Mouse (Mus musculus) CH12.LX (cell line): ENCODE measurements around the gene Myt1l. TPM values are rescaled to one million over a fixed set of nuclear protein-coding genes. Genes with fewer than 3 reads are reported as not detected.

Experiments used
- DNase-seq: peaks from one replicate; pipeline ENCODE4 v3.0.0-alpha.2; 2013; ENCODE audit errors: extremely low read depth
- H3K27ac ChIP-seq: 2 replicates; pipeline ENCODE4 v1.5.1; 2012; ENCODE audit warnings: low read depth, mild to moderate bottlenecking, control low read depth, moderate library complexity; ENCODE audit not compliant: insufficient read depth
- H3K27me3 ChIP-seq: replicated peaks from 2 replicates; pipeline ENCODE3; 2012; ENCODE audit warnings: inconsistent platforms
- H3K36me3 ChIP-seq, 2 experiments: replicated peaks in 1 of 2; 2 replicates each; pipeline versions ENCODE3 to v1.6.1; 2012; ENCODE audit warnings: inconsistent platforms in 1 of 2, low read length in 1 of 2, mild to moderate bottlenecking in 1 of 2, mixed read lengths in 1 of 2, moderate library complexity in 1 of 2; ENCODE audit not compliant: control insufficient read depth in 1 of 2, insufficient read depth in 1 of 2
- H3K4me1 ChIP-seq, 2 experiments: 2 replicates each; pipeline ENCODE4 v1.6.1; 2012; ENCODE audit warnings: inconsistent platforms in 1 of 2, moderate library complexity in 1 of 2; ENCODE audit not compliant: insufficient read depth in 2 of 2, control insufficient read depth in 1 of 2
- H3K4me2 ChIP-seq: 2 replicates; pipeline ENCODE4 v1.6.1; 2012; ENCODE audit warnings: low read depth, mild to moderate bottlenecking, control low read depth; ENCODE audit not compliant: poor library complexity, insufficient read depth, severe bottlenecking
- H3K4me3 ChIP-seq, 3 experiments: fragments of 150-350 bp in 1 of 3; sonication (generic) in 1 of 3; replicated peaks in 1 of 3; 2 replicates each; pipeline versions ENCODE3 to v1.5.1; 2011 to 2012; ENCODE audit warnings: low read depth in 2 of 3, low read length in 2 of 3, mild to moderate bottlenecking in 2 of 3, moderate library complexity in 2 of 3, control low read depth in 1 of 3, improper control_type of control experiment in 1 of 3, inconsistent platforms in 1 of 3, mixed read lengths in 1 of 3; ENCODE audit not compliant: poor library complexity in 1 of 3
- H3K79me2 ChIP-seq: replicated peaks from 2 replicates; pipeline ENCODE4 v1.6.1; 2012; ENCODE audit warnings: mild to moderate bottlenecking, moderate library complexity; ENCODE audit not compliant: control insufficient read depth, poor library complexity, insufficient read depth, severe bottlenecking; ENCODE audit errors: extremely low read depth
- H3K9ac ChIP-seq: 2 replicates; pipeline ENCODE4 v1.6.1; 2012; ENCODE audit warnings: low read depth, mild to moderate bottlenecking, control low read depth, moderate library complexity; ENCODE audit not compliant: insufficient read depth
- H3K9me3 ChIP-seq: replicated peaks from 2 replicates; pipeline ENCODE3; 2012; ENCODE audit warnings: low read length, inconsistent platforms, mixed read lengths
- CHD1 ChIP-seq: IDR thresholded peaks from 2 replicates; pipeline ENCODE4 v1.6.1; 2012; ENCODE audit warnings: low read depth, low read length, improper control_type of control experiment, inconsistent platforms
- CHD2 ChIP-seq: IDR thresholded peaks from 2 replicates; pipeline ENCODE4 v1.6.1; 2011; ENCODE audit warnings: low read length, improper control_type of control experiment
- ELF1 ChIP-seq: IDR thresholded peaks from 2 replicates; pipeline ENCODE4 v1.6.1; 2014; ENCODE audit warnings: low read depth, mild to moderate bottlenecking, inconsistent platforms, low read length, improper control_type of control experiment
- EP300 ChIP-seq: IDR thresholded peaks from 2 replicates; pipeline ENCODE4 v1.6.1; 2011; ENCODE audit warnings: low read length, improper control_type of control experiment
- ETS1 ChIP-seq: conservative IDR thresholded peaks from 2 replicates; pipeline ENCODE4 v1.6.1; 2012; ENCODE audit warnings: low read depth, mild to moderate bottlenecking, inconsistent platforms, low read length, improper control_type of control experiment, moderate library complexity
- GABPA ChIP-seq: IDR thresholded peaks from 2 replicates; pipeline ENCODE4 v1.6.1; 2012; ENCODE audit warnings: low read depth, low read length, improper control_type of control experiment, inconsistent platforms; ENCODE audit not compliant: insufficient replicate concordance
- JUN ChIP-seq: IDR thresholded peaks from 2 replicates; pipeline ENCODE4 v1.6.1; 2011; ENCODE audit warnings: low read depth, mild to moderate bottlenecking, low read length, improper control_type of control experiment, moderate library complexity; ENCODE audit not compliant: insufficient read depth
- JUND ChIP-seq: conservative IDR thresholded peaks from 2 replicates; pipeline ENCODE4 v1.6.1; 2011; ENCODE audit warnings: low read depth, low read length, improper control_type of control experiment
- MAFK ChIP-seq: IDR thresholded peaks from 2 replicates; pipeline ENCODE4 v1.6.1; 2011; ENCODE audit warnings: low read length, improper control_type of control experiment; ENCODE audit not compliant: insufficient replicate concordance
- MAX ChIP-seq: IDR thresholded peaks from 2 replicates; pipeline ENCODE4 v1.6.1; 2011; ENCODE audit warnings: low read length, improper control_type of control experiment
- MYC ChIP-seq: IDR thresholded peaks from 2 replicates; pipeline ENCODE4 v1.6.1; 2011; ENCODE audit warnings: low read depth, mild to moderate bottlenecking, improper control_type of control experiment, low read length
- POLR2A ChIP-seq: IDR thresholded peaks from 2 replicates; pipeline ENCODE4 v1.6.1; 2011; ENCODE audit warnings: low read depth, mild to moderate bottlenecking, improper control_type of control experiment, low read length
- POLR2AphosphoS2 ChIP-seq: IDR thresholded peaks from 2 replicates; pipeline ENCODE4 v1.6.1; 2011; ENCODE audit warnings: low read depth, low read length, improper control_type of control experiment
- RAD21 ChIP-seq: IDR thresholded peaks from 2 replicates; pipeline ENCODE4 v1.6.1; 2011; ENCODE audit warnings: low read depth, mild to moderate bottlenecking, low read length, improper control_type of control experiment, moderate library complexity
- RCOR1 ChIP-seq: conservative IDR thresholded peaks from 2 replicates; pipeline ENCODE4 v1.6.1; 2012; ENCODE audit warnings: low read depth, mild to moderate bottlenecking, inconsistent platforms, low read length, improper control_type of control experiment
- SIN3A ChIP-seq: IDR thresholded peaks from 2 replicates; pipeline ENCODE4 v1.6.1; 2012; ENCODE audit warnings: low read length, improper control_type of control experiment, inconsistent platforms
- SMC3 ChIP-seq: IDR thresholded peaks from 2 replicates; pipeline ENCODE4 v1.6.1; 2011; ENCODE audit warnings: low read depth, low read length, improper control_type of control experiment
- TBP ChIP-seq: conservative IDR thresholded peaks from 2 replicates; pipeline ENCODE4 v1.6.1; 2011; ENCODE audit warnings: low read depth, low read length, improper control_type of control experiment
- TCF12 ChIP-seq: IDR thresholded peaks from 2 replicates; pipeline ENCODE4 v1.6.1; 2014; ENCODE audit warnings: low read depth, mild to moderate bottlenecking, inconsistent platforms, low read length, improper control_type of control experiment
- USF1 ChIP-seq: IDR thresholded peaks from 2 replicates; pipeline ENCODE4 v1.6.1; 2014; ENCODE audit warnings: low read depth, mild to moderate bottlenecking, inconsistent platforms, low read length, improper control_type of control experiment
- ZKSCAN1 ChIP-seq: IDR thresholded peaks from 2 replicates; pipeline ENCODE4 v1.6.1; 2012; ENCODE audit warnings: low read depth, inconsistent platforms, low read length, improper control_type of control experiment, borderline replicate concordance
- ZMIZ1 ChIP-seq: IDR thresholded peaks from 2 replicates; pipeline ENCODE4 v1.6.1; 2012; ENCODE audit warnings: low read depth, mild to moderate bottlenecking, inconsistent platforms, low read length, improper control_type of control experiment
- dilution Hi-C: fragments of 300-500 bp; cut with MboI; formaldehyde crosslinking; loops from 2 replicates; pipeline ENCODE4 v1.14.3; 2020; ENCODE audit warnings: low sequenced_read_pairs; ENCODE audit not compliant: extremely low pct_unique_long_range_greater_than_20kb, extremely low pct_ligation_motif_present
- in situ Hi-C: fragments of 300-500 bp; cut with MboI; formaldehyde crosslinking; loops from 3 replicates; pipeline ENCODE4 v1.14.3; 2019; ENCODE audit warnings: low sequenced_read_pairs, low pct_ligation_motif_present, low pct_unique_long_range_greater_than_20kb, mixed read lengths
- polyA plus RNA-seq: library from polyadenylated mRNA; unstranded; fragments of >175 nt; gene quantifications from 2 replicates; pipeline ENCODE4 v1.2.1, GENCODE M21; 2012; ENCODE audit warnings: low read depth; ENCODE audit not compliant: insufficient read length
- total RNA-seq, 2 experiments: library from RNA; depleted of rRNA; stranded (reverse); fragments of 300-350 nt in 1 of 2; fragments of >200 nt in 1 of 2; gene quantifications; 2 replicates each; pipeline ENCODE4 v1.2.3; 2012 to 2014

Myt1l gene
- total and polyA plus RNA-seq, 3 experiments, result 0.31 to 1.1 TPM; not detected in 1

- TF ChIP-seq MYC, result no peak
- no peak for TF ChIP-seq RCOR1
- TF ChIP-seq USF1, result no peak
- TF ChIP-seq CHD2, result no peak
- TF ChIP-seq RAD21, result no peak
- TF ChIP-seq JUND, result no peak
- TF ChIP-seq ZKSCAN1, result no peak
- no peak for TF ChIP-seq EP300
- TF ChIP-seq MAX, result no peak
- TF ChIP-seq TBP, result no peak
- TF ChIP-seq GABPA, result no peak
- no peak for TF ChIP-seq POLR2A
- no peak for TF ChIP-seq CHD1
- TF ChIP-seq MAFK, result no peak
- no peak for TF ChIP-seq ELF1
- TF ChIP-seq SMC3, result no peak
- no peak for TF ChIP-seq SIN3A
- no peak for TF ChIP-seq ZMIZ1
- no peak for TF ChIP-seq POLR2AphosphoS2
- no peak for DNase-seq
- H3K27me3 ChIP-seq, result no peaks in the 10 kb centered on the region
- no peaks in the 10 kb centered on the region for H3K79me2 ChIP-seq
- no peak overlapping the region for H3K4me3 ChIP-seq
- H3K4me2 ChIP-seq, result no peak overlapping the region
- no peak overlapping the region for H3K27ac ChIP-seq
- no peaks in the 10 kb centered on the region for H3K9me3 ChIP-seq
- H3K4me1 ChIP-seq, result peaks cover 0 to 39% of the 10 kb centered on the region in 2 experiments; a peak in 2 of 4 replicates
- no peaks in the 10 kb centered on the region for H3K36me3 ChIP-seq
- no peak overlapping the region for H3K9ac ChIP-seq
- in situ Hi-C loops, result no loop called here
- dilution Hi-C loops, result no loop called here
These were observed 402.4 kb downstream of the Myt1l start for GRCm38 (mm10) chr12:29930591-29930990.

DNA sequence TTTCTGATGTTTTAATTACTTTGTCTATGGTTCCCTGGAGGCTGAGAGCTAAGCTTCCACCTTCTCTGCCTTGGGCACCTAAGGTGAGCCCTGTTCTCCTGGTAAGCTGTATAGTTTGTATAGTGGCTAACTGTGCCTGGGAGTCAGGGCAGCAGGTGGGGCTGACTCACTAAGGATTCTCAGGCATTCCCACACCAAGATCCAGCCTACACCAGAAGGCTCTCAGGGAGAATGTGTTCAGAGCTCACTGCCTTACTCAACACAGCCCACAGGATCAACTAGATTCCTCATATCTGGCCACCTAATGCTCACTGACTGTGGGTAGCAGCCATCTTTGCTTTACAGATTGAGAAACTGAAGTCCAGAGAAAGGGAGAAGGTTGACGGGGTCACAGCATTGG is 404.8 kb downstream of the Myt1l start:
- TF ChIP-seq MAX (no peak), TCF12 (no peak), TBP (no peak), CHD1 (no peak), ETS1 (no peak), ZKSCAN1 (no peak), JUN (no peak), MYC (no peak)
- TF ChIP-seq, all 38 proteins: peak for 0
- H3K9me3 ChIP-seq, result peaks cover 1% of the 10 kb centered on the region
- in situ Hi-C loops (no loop called here), dilution Hi-C loops (no loop called here)
- DNase-seq, result no peak
- H3K79me2 ChIP-seq, result no peaks in the 10 kb centered on the region
- H3K36me3 ChIP-seq, result no peaks in the 10 kb centered on the region
- H3K27me3 ChIP-seq, result no peaks in the 10 kb centered on the region
- no peak overlapping the region for H3K27ac ChIP-seq
- peaks cover 3 to 50% of the 10 kb centered on the region in 2 experiments; a peak in 2 of 4 replicates for H3K4me1 ChIP-seq
- H3K4me3 ChIP-seq, result no peak overlapping the region
- H3K9ac ChIP-seq, result no peak overlapping the region
- no peak overlapping the region for H3K4me2 ChIP-seq
